In the genomic region with DNA sequence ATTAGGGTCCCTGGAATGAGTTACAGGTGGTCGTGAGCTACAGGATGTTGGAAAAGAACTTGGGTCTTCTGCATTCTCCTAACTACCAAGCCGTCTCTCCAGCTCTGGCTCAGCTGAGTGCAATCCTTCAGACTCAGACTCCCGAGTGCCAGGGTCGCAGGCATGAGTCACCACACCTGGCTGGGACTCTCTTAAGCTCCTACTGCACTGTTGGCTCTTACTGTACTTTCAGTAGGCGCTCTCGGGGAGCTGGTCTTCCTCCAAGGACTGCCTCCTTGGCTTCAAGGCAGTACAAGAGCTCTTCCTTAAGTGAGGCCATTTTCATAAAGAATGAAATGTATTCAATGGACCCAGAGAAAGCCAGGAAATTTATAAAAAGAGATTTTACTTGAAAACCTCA, we compare ENCODE assay signal across 17 mouse cellular contexts. TPM values are rescaled to one million over a fixed set of nuclear protein-coding genes. Genes with fewer than 3 reads are reported as not detected.
DNase-seq lines count a peak whose midpoint lies in the region; ATAC-seq lines count a peak whose summit lies in the region.
"Had no signal": no experiment of that assay in that cellular context is flagged by ENCODE, and none has a peak within 500 bp of the region (broad histone marks: within the 10 kb centered on the region; RNA-seq: fewer than 3 reads in every experiment).

No protein-coding gene starts in this region.

- no peak overlapping the region for H3K4me2 ChIP-seq in hindbrain, embryonic 12.5 days (replicated peaks)
- H3K4me2 ChIP-seq: embryonic facial prominence, embryonic 13.5 days; heart, embryonic 12.5 days; hindbrain, embryonic 15.5 days; liver, embryonic 12.5 days; neural tube, embryonic 13.5 days had no signal

- peaks cover 24% of the 10 kb centered on the region for H3K36me3 ChIP-seq in hindbrain, embryonic 12.5 days

- ATAC-seq in hindbrain, embryonic 12.5 days (ENCODE audit: low FRiP score) = no peak
- ATAC-seq: intestine, postnatal 0 days; liver, embryonic 12.5 days had no signal

- intact Hi-C loops in gastrocnemius, postnatal 14 days (cut with DNase I; ENCODE audit: low total_unique reads) = no loop called here

- 90% methylated on average over 6 of the region's 6 CpGs for WGBS in hindbrain, embryonic 12.5 days

- H3K27me3 ChIP-seq in hindbrain, embryonic 12.5 days = no peaks in the 10 kb centered on the region
- H3K27me3 ChIP-seq: embryonic facial prominence, embryonic 13.5 days; heart, embryonic 12.5 days; hindbrain, embryonic 15.5 days; liver, embryonic 12.5 days; neural tube, embryonic 13.5 days had no signal

- no peaks in the 10 kb centered on the region; the same call in 1 of the 2 replicates for H3K9me3 ChIP-seq in hindbrain, embryonic 12.5 days (replicated peaks)
- H3K9me3 ChIP-seq: hindbrain, embryonic 15.5 days; midbrain, embryonic 10.5 days; neural tube, embryonic 13.5 days had no signal

- DNase-seq in gastrocnemius, postnatal 14 days = peak; percentile 32
- no peak for DNase-seq in gastrocnemius, adult 18-20 months (ENCODE audit: low spot score)
- DNase-seq in 3134 (ENCODE audit: extremely low read depth, insufficient read length, low spot score) (peak; percentile 43), NIH3T3 (ENCODE audit: low read depth) (peak; percentile 78)
- peak; percentile 84 for DNase-seq in brain, adult 2 months (ENCODE audit: low read depth, low spot score)
- no peak for DNase-seq in ovary, postnatal 10 days (ENCODE audit: low spot score)
- no peak for DNase-seq in kidney, postnatal 36 days
- DNase-seq: thymus, postnatal 14 days had no signal

- H3K4me3 ChIP-seq in hindbrain, embryonic 12.5 days = no peak overlapping the region
- H3K4me3 ChIP-seq: embryonic facial prominence, embryonic 13.5 days; heart, embryonic 12.5 days; hindbrain, embryonic 15.5 days; left cerebral cortex, adult 2 months; liver, embryonic 12.5 days; midbrain, embryonic 10.5 days; neural tube, embryonic 13.5 days had no signal

- H3K27ac ChIP-seq in hindbrain, embryonic 12.5 days = no peak overlapping the region
- H3K27ac ChIP-seq: embryonic facial prominence, embryonic 13.5 days; hindbrain, embryonic 15.5 days; left cerebral cortex, adult 2 months; liver, embryonic 12.5 days; midbrain, embryonic 10.5 days; neural tube, embryonic 13.5 days had no signal

- H3K4me1 ChIP-seq in hindbrain, embryonic 12.5 days = no peaks in the 10 kb centered on the region
- H3K4me1 ChIP-seq: embryonic facial prominence, embryonic 13.5 days; heart, embryonic 12.5 days; hindbrain, embryonic 15.5 days; liver, embryonic 12.5 days; midbrain, embryonic 10.5 days; neural tube, embryonic 13.5 days had no signal

- no peak overlapping the region for H3K9ac ChIP-seq in hindbrain, embryonic 12.5 days
- H3K9ac ChIP-seq: embryonic facial prominence, embryonic 13.5 days; heart, embryonic 12.5 days; hindbrain, embryonic 15.5 days; liver, embryonic 12.5 days; neural tube, embryonic 13.5 days had no signal

RNA-seq across cellular contexts. Expression of a gene that starts 59.3 kb away (rescaled TPM):
- 10 to 100 TPM; 11.6 to 13.1 TPM for total RNA-seq in gastrocnemius, postnatal 14 days (2021)
- total RNA-seq in gastrocnemius, adult 18-20 months (2021) = 10 to 100 TPM; 12.0 to 12.1 TPM
- 35.0 and 37.9 TPM in 2 replicates for polyA plus RNA-seq in hindbrain, embryonic 12.5 days (2016; fragmentation: Nextera tagmentation; extraction: Ambion mirVana)

RNA-seq across cellular contexts. Expression of a gene that starts 59.4 kb away (rescaled TPM):
- 10 to 100 TPM; 16.1 to 17.4 TPM for total RNA-seq in gastrocnemius, postnatal 14 days (2021)
- total RNA-seq in gastrocnemius, adult 18-20 months (2021) = 10 to 100 TPM; 27.0 to 31.3 TPM
- polyA plus RNA-seq in hindbrain, embryonic 12.5 days (2016; fragmentation: Nextera tagmentation; extraction: Ambion mirVana) = 75.2 and 75.4 TPM in 2 replicates

Comparison
In these comparisons a context has a peak if more than half of its experiments do, and no peak if none do; other contexts are left out.
1. DNase-seq: peak in gastrocnemius, postnatal 14 days (single experiment), 3134 (single experiment), NIH3T3 (single experiment) and brain, adult 2 months (single experiment); none in gastrocnemius, adult 18-20 months (single experiment), ovary, postnatal 10 days (single experiment) and kidney, postnatal 36 days (0 of 2).